Mouse (Mus musculus) adrenal gland, adult 18-20 months (tissue): ENCODE results near the gene Tnik. TPM values are rescaled to one million over a fixed set of nuclear protein-coding genes. Genes with fewer than 3 reads are reported as not detected.

Experiments used
- DNase-seq, 2 experiments: peaks; one replicate each; pipeline ENCODE4 v3.0.0; 2021 to 2022; ENCODE audit warnings: low spot score in 2 of 2
- long read RNA-seq, 2 experiments: library from polyadenylated mRNA; stranded (forward); transcript quantifications; one replicate each; pipeline ENCODE4 v2.0.0; 2021
- total RNA-seq, 2 experiments: library from RNA; stranded (reverse); gene quantifications; 1 replicate in 1 of 2; 2 replicates in 1 of 2; pipeline ENCODE4 v1.2.3; 2021

Tnik gene
- total RNA-seq = 10 to 100 TPM in 1 of 2 experiments, 1 to 10 TPM in 1; 7.7 to 14.8 TPM
- long read RNA-seq, experiment 1 = 0 reads
- long read RNA-seq, experiment 2, partial matches to known transcripts = 0 of 1 reads
- long read RNA-seq, experiment 2, other reads (novel, unspliced or antisense) = 1 of 1 reads

GRCm38 (mm10) chr3:28263002-28263947, at the start of gene Tnik:
Tnik (plus strand) TSS chr3:28263214.
- DNase-seq = peak; percentile 59 to 69

GRCm38 (mm10) chr3:28214886-28215311, 48.1 kb upstream of the Tnik start:
- no peak for DNase-seq

DNA sequence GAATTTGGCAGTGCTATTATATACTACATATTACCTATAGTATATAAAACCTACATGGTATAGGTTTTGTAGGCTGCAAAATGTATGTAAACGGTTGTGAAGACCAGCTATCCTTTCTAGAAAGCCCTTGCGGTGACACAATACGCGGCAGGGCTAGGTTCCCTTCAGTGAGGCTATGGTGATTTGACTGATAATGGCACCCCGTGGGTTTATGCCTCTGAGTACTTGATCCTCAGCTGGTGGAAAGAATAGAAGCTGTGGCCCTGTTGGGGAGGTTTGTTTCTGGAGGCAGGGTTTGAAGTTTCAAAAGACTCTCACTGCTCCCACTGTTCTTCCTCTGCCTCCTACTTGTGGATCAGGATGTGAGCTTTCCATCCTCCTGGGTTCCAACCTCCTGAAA, 46.0 kb upstream of the Tnik start:
- DNase-seq = no peak

- DNase-seq = no peak
These were observed 43.5 kb upstream of the Tnik start for GRCm38 (mm10) chr3:28219533-28219932.

- no peak for DNase-seq
These were observed 43.0 kb upstream of the Tnik start for GRCm38 (mm10) chr3:28219964-28220363.

GRCm38 (mm10) chr3:28224437-28225356, 38.3 kb upstream of the Tnik start:
- no peak for DNase-seq

DNA sequence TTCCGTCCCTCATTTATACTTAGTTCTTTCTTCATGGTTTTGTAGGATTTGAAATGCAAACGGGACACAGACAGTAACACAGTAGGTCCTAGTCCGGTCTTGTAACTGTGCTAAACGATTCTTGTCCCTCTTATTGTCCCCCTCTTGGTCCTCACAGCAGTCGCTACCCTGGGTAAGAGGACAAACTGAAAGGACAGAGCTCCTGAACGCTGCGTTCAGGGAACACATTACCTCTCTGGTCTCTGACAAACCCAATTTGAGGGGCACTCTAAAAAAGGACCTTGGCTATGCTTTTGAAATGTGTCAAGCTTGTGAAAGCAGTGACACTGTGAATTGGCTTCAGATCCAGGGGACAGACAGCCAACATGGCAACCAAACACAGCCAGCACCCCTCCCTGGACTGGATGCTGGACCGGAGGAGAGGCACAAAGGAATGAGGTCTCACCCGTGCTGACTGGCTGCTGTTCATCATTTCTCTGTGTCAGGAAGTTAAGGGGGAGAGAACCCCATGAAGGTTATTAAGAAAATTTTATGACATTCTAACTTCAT, 37.6 kb upstream of the Tnik start:
- DNase-seq = no peak

GRCm38 (mm10) chr3:28226181-28226580, 36.8 kb upstream of the Tnik start:
- DNase-seq = no peak

DNA sequence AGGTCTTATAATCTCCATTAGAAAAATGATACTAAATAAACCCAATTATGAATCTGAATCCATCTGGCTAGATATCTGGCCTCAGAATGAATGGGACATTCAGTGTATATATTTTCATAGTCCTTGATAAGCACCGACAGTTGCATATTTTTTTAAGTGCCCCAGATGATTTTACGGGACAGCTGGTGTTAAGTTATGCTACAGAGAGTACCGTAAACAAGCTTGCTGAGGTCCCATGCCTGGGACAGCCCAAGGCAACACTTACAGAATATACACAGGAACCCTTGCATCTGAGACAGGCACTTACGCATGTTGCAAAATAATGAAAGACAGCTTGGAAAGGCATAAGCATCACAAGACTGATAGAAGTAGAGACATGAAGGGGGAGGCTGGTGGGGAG, 34.1 kb upstream of the Tnik start:
- no peak for DNase-seq

GRCm38 (mm10) chr3:28229503-28229902, 33.5 kb upstream of the Tnik start:
- DNase-seq = no peak

DNA sequence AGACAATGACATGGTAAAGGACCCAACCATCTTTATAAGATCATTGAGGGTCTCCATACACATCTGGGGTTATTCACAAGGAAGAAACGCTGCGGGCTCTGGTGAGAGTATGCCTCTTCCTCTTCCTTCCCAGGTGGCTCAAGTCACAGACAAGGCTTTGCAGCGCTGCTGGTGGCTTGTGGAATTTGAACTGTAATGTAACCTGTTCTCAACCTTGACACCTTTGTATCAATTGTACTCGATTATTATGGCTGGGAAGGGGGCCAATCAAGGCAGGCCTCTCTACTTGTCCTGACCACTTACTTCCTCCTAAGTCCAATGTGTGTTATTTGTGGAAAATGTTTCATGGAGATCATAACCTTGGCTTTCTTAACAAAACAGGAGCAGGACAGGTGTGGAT, 30.1 kb upstream of the Tnik start:
- DNase-seq = no peak

DNA sequence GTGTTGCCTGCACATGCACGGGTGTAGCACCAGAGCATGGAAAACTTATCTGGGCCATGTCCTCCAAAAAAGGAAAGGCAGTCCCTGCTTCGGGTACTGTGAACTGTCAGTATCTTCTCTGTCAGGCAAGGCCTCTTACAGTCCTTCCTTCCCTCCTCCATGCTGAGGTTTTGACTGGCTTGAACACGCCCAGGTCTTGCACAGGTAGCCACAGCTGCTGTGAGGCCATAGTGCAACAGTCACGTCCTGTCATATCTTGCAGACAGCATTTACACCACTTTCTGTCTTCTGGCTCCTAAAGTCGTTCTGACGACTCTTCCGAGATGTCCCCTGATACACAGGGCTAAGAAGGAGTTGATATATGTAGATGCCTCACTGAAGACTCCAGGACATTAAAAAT, 28.8 kb upstream of the Tnik start:
- no peak for DNase-seq

GRCm38 (mm10) chr3:28236689-28237088, 26.3 kb upstream of the Tnik start:
- no peak for DNase-seq

DNA sequence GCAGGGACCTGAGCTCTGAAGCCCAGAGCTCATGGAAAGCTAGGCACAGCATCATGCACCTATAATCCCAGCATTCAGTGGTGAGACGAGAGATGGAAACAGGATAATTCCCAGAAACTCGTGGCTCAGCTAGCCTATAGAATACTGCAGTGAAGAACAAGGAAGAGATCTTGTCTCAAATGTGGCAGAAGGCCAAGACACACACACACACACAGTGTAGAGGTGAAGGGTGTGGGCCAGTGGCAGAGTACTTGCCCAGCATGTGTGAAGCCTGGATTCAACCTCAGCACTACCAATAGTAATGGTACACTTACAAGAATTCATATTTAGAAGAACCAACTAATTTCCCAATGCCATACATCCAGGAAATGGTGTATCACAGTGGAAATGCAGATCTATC, 24.9 kb upstream of the Tnik start:
- DNase-seq = no peak

GRCm38 (mm10) chr3:28242561-28242960, 20.5 kb upstream of the Tnik start:
- no peak for DNase-seq

GRCm38 (mm10) chr3:28244244-28244890, 18.6 kb upstream of the Tnik start:
- DNase-seq = no peak

GRCm38 (mm10) chr3:28248255-28248957, 14.6 kb upstream of the Tnik start:
- DNase-seq = no peak

DNA sequence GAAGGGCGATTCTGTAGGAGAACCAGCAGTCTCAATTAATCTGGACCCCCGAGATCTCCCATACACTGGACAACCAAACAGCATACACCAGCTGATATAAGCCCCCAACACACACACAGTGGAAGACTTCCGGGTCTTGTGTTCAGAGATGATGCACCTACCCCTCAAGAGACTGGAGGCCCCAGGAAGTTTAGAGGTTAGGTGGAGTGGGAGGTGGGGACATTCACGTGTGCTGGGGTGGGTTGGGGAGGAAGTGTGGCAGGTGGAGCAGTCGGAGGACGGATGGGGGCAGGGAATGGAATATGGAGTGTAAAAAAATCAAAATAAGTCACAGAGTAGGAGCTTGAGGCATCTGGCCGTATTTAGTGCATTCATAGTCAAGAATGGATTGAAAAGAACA, 7.3 kb upstream of the Tnik start:
- no peak for DNase-seq

- DNase-seq = peak; percentile 52 to 68
These were observed 528 bp upstream of the Tnik start for GRCm38 (mm10) chr3:28262371-28263001.
